Mouse (Mus musculus) left cerebral cortex, postnatal 25 days (tissue): Measurements from ENCODE around the gene Tmem43. TPM values are rescaled to one million over a fixed set of nuclear protein-coding genes. Genes with fewer than 3 reads are reported as not detected.

Experiments
- DNase-seq, 2 experiments: peaks; one replicate each; pipeline ENCODE4 v3.0.0; 2022; ENCODE audit warnings: low spot score in 2 of 2, mixed read lengths in 1 of 2
- intact Hi-C: fragments of 180-260 bp; cut with DNase I; formaldehyde crosslinking; loops from one replicate; pipeline ENCODE4 v1.15.1; 2025
- total RNA-seq, 2 experiments: library from RNA; stranded (reverse); gene quantifications; 2 replicates each; pipeline ENCODE4 v1.2.3; 2021

Gene Tmem43
- total RNA-seq, 2 experiments from 2014 or later, result 20.5 to 28.0 TPM

GRCm38 (mm10) chr6:91486736-91487453 lies 13.4 kb downstream of the Tmem43 start:
- DNase-seq, result no peak

DNA sequence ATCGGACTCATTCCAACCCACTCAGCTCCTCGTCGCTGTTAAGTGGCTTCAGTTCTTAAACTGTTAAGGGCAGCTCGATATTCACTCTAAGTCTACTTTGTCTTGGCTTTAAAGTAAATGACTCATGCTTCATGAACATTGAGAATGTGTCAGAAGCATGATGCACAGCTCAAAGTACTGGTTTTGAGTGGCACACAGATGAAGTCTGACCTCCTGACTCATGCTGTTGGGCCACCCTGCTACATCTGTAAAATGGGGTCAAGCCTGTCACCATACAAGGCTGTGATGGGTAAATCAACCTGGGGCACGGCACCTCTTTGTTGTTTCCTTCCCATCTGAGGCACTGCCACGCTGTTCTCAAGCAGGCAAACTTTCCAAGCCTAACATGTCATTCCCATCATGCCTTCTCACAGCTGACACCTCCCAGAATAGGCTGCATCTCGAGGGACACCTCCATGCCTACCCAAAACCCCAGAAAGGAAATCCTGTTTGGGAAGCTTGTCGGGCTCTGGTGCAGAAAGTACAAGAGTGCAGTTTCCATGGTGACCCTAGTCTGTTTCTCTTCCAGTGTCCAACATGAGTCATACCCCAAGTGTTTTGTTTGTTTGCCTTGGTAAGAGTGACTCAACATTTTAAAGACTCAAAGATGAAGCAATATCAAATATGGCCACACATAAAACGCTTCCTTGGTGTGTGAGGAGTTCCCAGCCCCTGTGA lies 15.2 kb downstream of the Tmem43 start:
- intact Hi-C loops, result no loop called here
- DNase-seq, result peak; percentile 52 to 86

More at GRCm38 (mm10) chr6:91486736-91487453, 13.4 kb downstream of the Tmem43 start:
- intact Hi-C loops, result no loop called here

GRCm38 (mm10) chr6:91489872-91490271 lies 16.4 kb downstream of the Tmem43 start:
- intact Hi-C loops, result no loop called here
- peak; percentile 46 to 84 for DNase-seq

GRCm38 (mm10) chr6:91491004-91491403 lies 17.5 kb downstream of the Tmem43 start:
- DNase-seq, result no peak
- intact Hi-C loops, result no loop called here

DNA sequence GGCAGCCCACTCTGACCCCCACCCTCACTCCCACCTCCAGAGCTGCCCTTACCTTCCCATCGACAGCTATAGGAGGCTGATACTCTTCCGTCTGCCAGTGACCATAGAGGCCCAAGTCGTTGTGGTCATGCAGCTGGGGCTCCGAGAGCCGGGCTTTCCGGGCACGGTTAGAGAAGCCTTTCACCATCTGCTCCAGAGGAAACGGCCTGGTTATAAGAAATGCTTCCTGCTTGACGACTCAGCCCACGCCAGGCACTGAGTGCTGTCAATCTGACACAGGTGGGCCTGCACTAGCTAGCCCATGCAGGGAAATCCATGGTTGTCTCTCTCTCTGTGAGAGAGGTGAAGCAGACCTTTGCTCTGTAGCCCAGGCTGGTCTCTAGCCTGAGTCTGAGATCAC lies 19.6 kb downstream of the Tmem43 start:
- intact Hi-C loops, result no loop called here
- no peak for DNase-seq

- DNase-seq, result no peak
- intact Hi-C loops, result no loop called here
These were observed 21.0 kb downstream of the Tmem43 start for GRCm38 (mm10) chr6:91494526-91494925.

- DNase-seq, result no peak
- intact Hi-C loops, result no loop called here
These were observed 29.8 kb downstream of the Tmem43 start for GRCm38 (mm10) chr6:91503302-91503701.

DNA sequence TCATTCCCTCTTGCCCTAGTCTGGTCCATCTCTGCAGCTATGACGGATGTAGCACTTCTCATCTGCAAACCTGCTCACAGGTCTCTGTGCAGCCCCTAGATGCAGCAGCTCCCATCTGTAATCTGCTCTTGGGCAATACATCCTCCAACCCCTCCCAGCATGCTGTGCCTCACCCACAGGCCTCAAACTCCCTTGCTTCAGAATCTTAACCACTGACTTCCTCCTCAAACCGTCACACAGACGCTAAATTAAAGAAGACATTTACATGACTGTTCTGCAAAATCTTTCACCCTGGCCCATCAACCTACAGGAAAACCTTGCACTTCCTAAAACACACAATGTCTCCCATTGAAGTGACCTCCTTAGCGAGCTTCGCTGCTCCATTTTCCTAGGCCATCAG lies 32.5 kb downstream of the Tmem43 start:
- no peak for DNase-seq
- intact Hi-C loops, result loop anchor here (5.0 kb wide), 1 partner anchor 219 kb away; no protein-coding TSS in a partner anchor

DNA sequence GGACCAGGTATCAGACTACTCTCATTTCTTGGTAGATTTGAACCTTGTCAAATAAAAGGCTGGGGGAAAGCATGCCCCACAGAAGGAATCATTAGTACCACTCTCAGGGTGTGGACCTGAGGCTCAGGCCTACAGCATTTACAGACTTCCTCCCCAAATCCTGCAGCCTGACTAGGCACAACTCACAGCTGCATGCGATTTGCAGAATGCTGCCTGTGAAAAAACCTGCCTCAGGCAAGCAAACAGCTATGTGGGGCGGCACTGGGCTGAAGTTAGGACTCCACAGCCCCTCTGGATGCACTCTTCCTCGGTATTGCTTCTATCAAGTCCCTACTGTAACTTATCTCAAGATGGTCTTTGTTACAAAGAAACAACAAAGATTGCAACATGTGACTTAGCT lies 34.5 kb downstream of the Tmem43 start:
- no peak for DNase-seq
- intact Hi-C loops, result loop anchor here (5.0 kb wide), 1 partner anchor 221 kb away; no protein-coding TSS in a partner anchor

- intact Hi-C loops, result loop anchor here (5.0 kb wide), 1 partner anchor 222 kb away; no protein-coding TSS in a partner anchor
- peak; percentile 31 to 47 for DNase-seq
These were observed 35.8 kb downstream of the Tmem43 start for GRCm38 (mm10) chr6:91509326-91509725.

DNA sequence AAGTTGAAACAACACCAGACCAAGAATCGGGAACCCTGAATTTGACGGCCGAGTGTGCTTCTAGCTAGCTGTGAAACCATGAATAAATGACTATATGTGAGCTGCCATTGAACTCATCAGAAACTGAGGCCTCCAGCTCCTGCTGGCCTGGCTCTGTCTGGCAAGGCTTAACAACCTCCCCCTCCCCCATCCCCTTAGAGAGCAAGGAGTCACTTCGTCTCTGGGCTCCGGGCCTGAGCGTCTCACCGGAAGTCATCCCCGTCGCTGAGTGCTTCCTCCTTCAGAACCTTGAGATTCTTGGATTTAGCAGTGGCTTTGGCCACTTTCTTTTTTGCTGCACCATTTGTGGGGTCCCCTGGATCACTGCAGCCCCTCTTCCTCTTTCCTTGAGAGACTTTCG lies 36.7 kb downstream of the Tmem43 start:
- intact Hi-C loops, result no loop called here
- DNase-seq, result no peak

DNA sequence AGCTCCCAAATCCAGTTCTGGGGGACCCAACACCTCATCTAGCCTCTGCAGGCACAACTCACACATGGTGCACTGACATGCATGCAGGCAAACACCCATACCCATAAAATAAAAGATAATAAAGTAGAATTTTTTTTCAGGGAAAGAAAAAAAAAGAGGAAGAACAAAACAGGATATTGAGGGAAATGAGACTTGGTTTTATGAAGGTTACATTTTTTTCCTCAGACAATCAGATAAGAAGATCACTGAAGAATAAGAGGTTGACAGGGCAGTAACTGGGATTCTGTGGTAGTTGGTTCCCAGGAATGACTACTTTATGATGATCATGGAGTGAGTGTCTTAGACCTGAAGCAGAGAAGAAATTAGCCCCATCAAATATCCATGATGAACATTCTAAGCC lies 40.6 kb downstream of the Tmem43 start:
- DNase-seq, result no peak
- intact Hi-C loops, result loop anchor here (2.0 kb wide), 1 partner anchor 73 kb away; no protein-coding TSS in a partner anchor

GRCm38 (mm10) chr6:91514737-91515362 lies 41.3 kb downstream of the Tmem43 start:
- DNase-seq, result no peak
- intact Hi-C loops, result loop anchor here (1.0 to 5.0 kb wide), 4 partner anchors 42 to 577 kb away; partner anchors contain the start of genes Chchd4, Nr2c2 and Tmem43

DNA sequence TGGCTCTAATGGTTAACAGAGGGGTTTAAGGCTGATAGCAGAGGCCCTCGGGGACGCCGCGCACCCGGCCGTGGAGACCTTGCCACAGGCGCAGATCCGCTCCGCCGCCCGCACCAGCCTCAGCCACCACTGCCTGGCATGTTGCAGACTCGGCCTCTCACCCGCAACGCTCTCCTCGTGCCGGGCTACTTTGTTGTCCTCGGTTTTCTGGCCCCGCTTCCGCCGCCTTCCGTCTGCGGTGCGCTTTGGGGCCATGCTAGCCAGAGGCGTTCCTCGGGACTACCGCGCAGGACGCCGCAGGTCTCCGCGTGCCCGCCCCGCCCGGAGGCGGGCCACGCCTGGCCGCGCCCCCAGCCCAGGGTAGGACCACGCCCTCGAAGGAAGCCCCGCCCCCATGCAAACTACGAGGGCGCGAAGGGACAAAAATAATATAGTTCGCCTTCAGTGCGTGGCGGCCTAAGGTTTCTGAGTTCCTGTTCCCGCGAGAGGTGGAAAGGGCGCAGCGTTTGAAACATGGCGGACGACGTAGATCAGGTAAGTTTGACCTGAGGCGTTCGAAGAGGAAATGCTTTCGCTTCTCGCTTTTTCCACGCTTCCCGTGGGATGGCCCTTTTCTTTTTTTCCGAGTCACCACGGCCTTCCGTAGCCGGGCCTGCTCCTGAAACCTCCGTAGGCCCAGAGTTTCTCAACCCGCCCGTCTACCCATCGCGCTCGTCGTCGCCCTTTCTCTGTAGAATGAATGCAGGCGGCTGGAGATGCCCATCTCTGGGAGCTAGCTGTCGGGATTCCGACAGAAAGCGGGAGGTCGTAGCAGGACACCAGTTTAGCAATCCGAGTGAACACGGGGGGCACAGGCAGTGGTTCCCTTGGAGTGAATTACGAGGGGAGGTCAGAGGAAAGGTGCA lies 42.3 kb downstream of the Tmem43 start, which contains the start of the genes Xpc and Lsm3:
Xpc (minus strand) TSS at position 344 of the 905 bp plus-strand sequence.
Lsm3 (plus strand) TSS at position 384 of the 905 bp plus-strand sequence.
- intact Hi-C loops, result loop anchor here (1.0 to 5.0 kb wide), 4 partner anchors 42 to 577 kb away; partner anchors contain the start of genes Chchd4, Nr2c2 and Tmem43
- DNase-seq, result peak; percentile 98 to 99

DNA sequence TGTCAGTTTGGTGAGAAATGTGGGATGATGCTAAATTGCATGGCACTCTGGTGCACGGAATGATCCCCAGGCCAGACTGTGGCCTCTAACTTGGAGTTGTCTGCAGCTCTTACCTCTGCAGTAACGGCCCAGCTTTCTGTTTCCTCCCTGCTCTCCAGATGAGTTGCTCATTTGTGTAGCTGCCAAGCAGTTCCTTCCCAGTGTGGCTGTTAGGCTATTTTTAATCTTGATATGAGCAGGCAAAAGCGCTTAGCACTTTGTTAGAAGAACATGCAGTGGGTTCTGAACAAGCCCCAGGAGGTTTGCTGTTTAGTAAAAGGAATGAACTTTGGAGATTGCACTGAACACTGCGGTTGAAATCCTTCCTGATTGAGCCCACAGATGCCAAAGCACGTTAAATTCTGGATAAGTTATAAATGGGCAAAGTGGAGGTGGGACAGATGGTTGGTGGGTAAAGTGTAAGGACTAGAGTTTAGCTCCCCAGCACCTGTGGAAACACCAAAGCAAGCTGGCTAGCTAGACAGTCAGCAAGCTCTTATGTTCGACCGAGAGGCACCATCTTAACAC lies 45.0 kb downstream of the Tmem43 start:
- DNase-seq, result peak; percentile 20 to 87
- intact Hi-C loops, result loop anchor here (5.0 kb wide), 2 partner anchors 169 to 574 kb away; partner anchors contain the start of gene Nr2c2

DNA sequence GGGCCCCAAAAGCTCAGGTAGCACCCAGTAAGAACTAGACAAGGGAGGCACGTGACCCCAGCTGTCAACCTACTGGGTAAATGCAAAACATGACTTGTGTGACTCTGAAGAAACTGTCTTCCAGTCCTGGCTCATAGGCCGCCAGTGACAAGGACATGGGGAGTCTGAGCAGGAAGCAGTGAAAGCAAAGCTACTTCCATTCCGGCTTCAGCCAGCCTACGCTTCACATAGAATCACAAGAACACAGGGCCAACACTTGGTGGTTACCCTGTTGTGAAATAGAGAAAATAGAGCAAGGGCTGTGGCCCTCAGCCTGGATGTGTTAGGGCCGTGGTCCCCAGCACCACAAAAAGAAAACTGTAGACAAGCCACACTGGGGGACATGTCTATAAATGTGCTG lies 49.3 kb downstream of the Tmem43 start:
- no peak for DNase-seq
- intact Hi-C loops, result no loop called here

DNA sequence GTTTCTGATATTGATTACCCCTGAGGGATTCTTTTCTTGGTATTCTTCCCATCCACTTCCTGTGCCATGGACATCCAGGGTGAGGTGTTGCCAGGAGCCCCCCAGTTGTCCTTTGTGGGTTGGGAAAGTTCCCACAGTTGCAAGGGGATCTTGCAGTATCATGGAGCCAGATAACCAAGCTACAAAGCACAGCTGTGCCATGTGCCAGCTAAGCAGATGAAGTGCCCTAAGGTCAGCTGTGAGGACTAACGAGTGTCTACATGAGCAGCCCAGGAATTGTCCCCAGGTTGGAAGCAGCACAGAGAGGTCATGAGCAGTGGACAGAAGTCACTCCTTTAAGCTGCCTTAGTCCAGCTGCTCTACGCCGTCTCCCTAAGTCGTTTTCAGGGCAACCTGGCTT lies 52.0 kb downstream of the Tmem43 start:
- intact Hi-C loops, result no loop called here
- no peak for DNase-seq

DNA sequence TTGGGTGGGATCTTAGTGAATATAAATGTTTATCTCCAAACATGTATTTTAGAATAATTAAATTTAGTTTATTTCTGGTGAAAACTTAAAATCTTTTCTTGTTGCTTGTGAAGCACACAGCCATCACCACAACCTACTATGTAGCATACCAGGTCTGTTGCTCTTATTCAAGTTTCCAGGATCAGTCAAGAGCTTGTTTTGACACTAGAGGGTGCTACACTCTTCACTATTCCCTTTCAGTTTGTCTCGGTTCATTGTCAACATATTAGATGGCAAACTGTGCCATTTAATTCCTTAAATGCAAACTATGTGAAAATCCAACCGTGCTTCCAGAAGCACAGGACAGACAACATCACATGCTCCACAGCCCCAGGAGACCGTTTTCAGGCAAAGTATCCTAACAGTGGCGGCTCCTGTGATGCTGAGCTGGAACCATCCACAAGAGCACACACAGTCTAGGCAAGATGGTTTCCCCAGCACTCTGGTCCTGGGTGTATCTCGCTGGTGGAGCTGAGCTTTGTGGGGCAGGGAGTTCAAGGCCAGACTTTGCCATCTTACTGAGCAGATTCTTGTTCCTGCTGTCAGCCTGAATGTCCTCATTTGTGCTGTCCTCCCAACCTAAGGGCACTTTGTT lies 53.8 kb downstream of the Tmem43 start:
- DNase-seq, result peak; percentile 48 to 74
- intact Hi-C loops, result loop anchor here (2.0 kb wide), 1 partner anchor 213 kb away; no protein-coding TSS in a partner anchor
